ENCODE assay signal across 14 mouse cellular contexts in genomic region chr1:69768714-69769113, GRCm38 (mm10). TPM values are rescaled to one million over a fixed set of nuclear protein-coding genes. Genes with fewer than 3 reads are reported as not detected.
A peak's percentile ranks its signal among the peaks of the same experiment; 100 is the strongest.
DNase-seq lines count a peak whose midpoint lies in the region; ATAC-seq lines count a peak whose summit lies in the region.
"Had no signal": no experiment of that assay in that cellular context is flagged by ENCODE, and none has a peak within 500 bp of the region (broad histone marks: within the 10 kb centered on the region; RNA-seq: fewer than 3 reads in every experiment).

No protein-coding gene starts in this region.

- peak; percentile 37 for DNase-seq in forebrain, embryonic 14.5 days (ENCODE audit: low spot score)
- peak; percentile 20 to 21 for DNase-seq in spleen, postnatal 36 days (ENCODE audit: low spot score in 2 of 2)
- no peak for DNase-seq in spleen, adult 12 weeks (ENCODE audit: low spot score)
- DNase-seq in retina, embryonic 14.5 days (ENCODE audit: low spot score), result peak; percentile 69
- DNase-seq in urinary bladder, postnatal 10 days (ENCODE audit: low spot score), result no peak
- no peak for DNase-seq in lung, postnatal 4 days
- DNase-seq: cerebellum, postnatal 14 days; gastrocnemius, postnatal 10 days; kidney, adult 18-20 months; right cerebral cortex, adult 18-20 months had no signal

- no peaks in the 10 kb centered on the region for H3K27me3 ChIP-seq in forebrain, embryonic 14.5 days (replicated peaks; ENCODE audit: control insufficient read depth, insufficient read depth, low read length)
- H3K27me3 ChIP-seq in forebrain, embryonic 16.5 days (replicated peaks; ENCODE audit: control insufficient read depth, insufficient read depth, low read length), result no peaks in the 10 kb centered on the region
- H3K27me3 ChIP-seq: heart, embryonic 15.5 days; limb, embryonic 12.5 days had no signal

- no peak overlapping the region for H3K4me3 ChIP-seq in forebrain, embryonic 14.5 days (ENCODE audit: low read depth, low read length)
- H3K4me3 ChIP-seq in forebrain, embryonic 16.5 days (replicated peaks; ENCODE audit: low read length), result no peak overlapping the region
- H3K4me3 ChIP-seq: heart, embryonic 15.5 days; limb, embryonic 12.5 days; myocyte had no signal

- 0 out of 2 replicates have a peak overlapping the region, but pooled peaks have one; percentile 12 for H3K4me2 ChIP-seq in forebrain, embryonic 14.5 days (ENCODE audit: low read length)
- H3K4me2 ChIP-seq in forebrain, embryonic 16.5 days (ENCODE audit: low read length), result no peak overlapping the region
- H3K4me2 ChIP-seq: heart, embryonic 15.5 days; limb, embryonic 12.5 days had no signal

- no peaks in the 10 kb centered on the region for H3K36me3 ChIP-seq in forebrain, embryonic 14.5 days (ENCODE audit: control insufficient read depth, insufficient read depth, low read length)
- H3K36me3 ChIP-seq in forebrain, embryonic 16.5 days (ENCODE audit: control insufficient read depth, insufficient read depth), result no peaks in the 10 kb centered on the region
- H3K36me3 ChIP-seq: heart, embryonic 15.5 days; limb, embryonic 12.5 days had no signal

- no peak overlapping the region for H3K27ac ChIP-seq in forebrain, embryonic 14.5 days (ENCODE audit: low read depth, low read length)
- no peak overlapping the region for H3K27ac ChIP-seq in forebrain, embryonic 16.5 days (ENCODE audit: low read length)
- H3K27ac ChIP-seq: heart, embryonic 15.5 days; limb, embryonic 12.5 days had no signal

- peak; percentile 44; the same call in 1 of the 2 replicates for ATAC-seq in forebrain, embryonic 14.5 days
- no peak for ATAC-seq in forebrain, embryonic 16.5 days

- H3K4me1 ChIP-seq in forebrain, embryonic 14.5 days (ENCODE audit: control insufficient read depth, insufficient read depth, low read length), result no peaks in the 10 kb centered on the region
- H3K4me1 ChIP-seq in forebrain, embryonic 16.5 days (replicated peaks; ENCODE audit: control insufficient read depth, insufficient read depth, low read length), result no peaks in the 10 kb centered on the region
- H3K4me1 ChIP-seq: heart, embryonic 15.5 days had no signal

- 21% methylated on average over 11 of the region's 11 CpGs for WGBS in forebrain, embryonic 14.5 days
- 25% methylated on average over 11 of the region's 11 CpGs for WGBS in forebrain, embryonic 16.5 days

- H3K9me3 ChIP-seq in forebrain, embryonic 14.5 days (replicated peaks; ENCODE audit: control insufficient read depth, low read length), result no peaks in the 10 kb centered on the region
- H3K9me3 ChIP-seq in forebrain, embryonic 16.5 days (ENCODE audit: control insufficient read depth, low read length), result no peaks in the 10 kb centered on the region
- H3K9me3 ChIP-seq: heart, embryonic 15.5 days; limb, embryonic 12.5 days had no signal

- H3K9ac ChIP-seq in forebrain, embryonic 14.5 days (ENCODE audit: low read length), result no peak overlapping the region
- H3K9ac ChIP-seq in forebrain, embryonic 16.5 days (replicated peaks; ENCODE audit: low read depth, low read length), result no peak overlapping the region
- H3K9ac ChIP-seq: heart, embryonic 15.5 days; limb, embryonic 12.5 days had no signal

RNA-seq across cellular contexts. Expression of gene Spag16, which starts 58.1 kb away (rescaled TPM):
- polyA plus RNA-seq in forebrain, embryonic 14.5 days (2014; fragmentation: Nextera tagmentation; extraction: Ambion mirVana), result 1.7 and 2.0 TPM in 2 replicates
- polyA plus RNA-seq in forebrain, embryonic 16.5 days (2015; fragmentation: Nextera tagmentation; extraction: Ambion mirVana), result 1.1 and 1.2 TPM in 2 replicates
- polyA plus RNA-seq: myocyte had no signal

Comparison
In these comparisons a context has a peak if more than half of its experiments do, and no peak if none do; other contexts are left out.
1. DNase-seq: peak in forebrain, embryonic 14.5 days (single experiment), spleen, postnatal 36 days (2 of 2) and retina, embryonic 14.5 days (single experiment); none in spleen, adult 12 weeks (single experiment), urinary bladder, postnatal 10 days (single experiment) and lung, postnatal 4 days (0 of 2).